Mouse (Mus musculus) CD4-positive, CD25-positive, alpha-beta regulatory T cell (primary cell): ENCODE results near the gene Rmnd5a. TPM values are rescaled to one million over a fixed set of nuclear protein-coding genes. Genes with fewer than 3 reads are reported as not detected.

Source experiments
- polyA plus RNA-seq: library from polyadenylated mRNA; unstranded; fragments of 100-300 nt; shearing (Covaris generic); gene quantifications from one replicate; pipeline ENCODE4 v1.2.1, GENCODE M21; 2017

The Rmnd5a gene
- 41.8 TPM for polyA plus RNA-seq

DNA sequence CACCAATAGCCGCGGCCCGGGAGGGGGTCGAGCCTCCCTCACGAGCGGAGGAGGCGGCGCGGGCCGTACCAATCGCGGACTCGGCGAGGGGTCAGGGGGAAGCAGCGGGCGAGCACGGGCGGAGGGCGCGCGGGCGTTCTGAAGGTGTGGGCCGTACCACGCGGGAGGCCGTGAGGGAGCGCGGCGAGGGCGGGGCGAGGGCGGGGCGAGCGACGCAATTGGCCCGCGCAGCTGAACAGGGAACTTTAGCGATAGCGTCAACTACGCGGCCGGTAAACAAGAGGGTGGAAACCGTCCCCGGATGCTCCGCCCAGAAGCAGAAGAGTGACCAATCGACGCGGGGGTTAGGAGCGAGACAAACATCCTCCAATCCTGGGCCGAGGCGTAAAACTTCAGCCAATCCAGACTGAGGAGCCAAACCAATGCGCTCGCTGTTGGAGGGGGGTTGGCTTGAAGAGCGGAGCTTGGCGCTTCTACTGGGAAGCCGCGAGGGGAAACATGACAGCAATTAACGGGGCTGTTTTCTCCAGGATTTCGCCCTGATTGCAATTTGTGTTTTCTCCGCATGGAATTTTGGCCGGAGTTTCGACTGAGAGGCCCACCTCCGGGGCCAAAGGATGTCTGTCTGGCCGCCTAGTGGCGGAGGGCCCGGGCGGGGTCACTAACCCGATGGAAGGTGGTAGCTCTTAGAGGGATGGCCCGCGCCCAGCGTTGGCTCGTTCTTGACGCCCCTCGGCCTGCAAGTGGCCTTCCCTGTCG lies at the start of gene Rmnd5a:
Gene Rmnd5a (minus strand): TSS at position 146 of the 759 bp plus-strand sequence.

DNA sequence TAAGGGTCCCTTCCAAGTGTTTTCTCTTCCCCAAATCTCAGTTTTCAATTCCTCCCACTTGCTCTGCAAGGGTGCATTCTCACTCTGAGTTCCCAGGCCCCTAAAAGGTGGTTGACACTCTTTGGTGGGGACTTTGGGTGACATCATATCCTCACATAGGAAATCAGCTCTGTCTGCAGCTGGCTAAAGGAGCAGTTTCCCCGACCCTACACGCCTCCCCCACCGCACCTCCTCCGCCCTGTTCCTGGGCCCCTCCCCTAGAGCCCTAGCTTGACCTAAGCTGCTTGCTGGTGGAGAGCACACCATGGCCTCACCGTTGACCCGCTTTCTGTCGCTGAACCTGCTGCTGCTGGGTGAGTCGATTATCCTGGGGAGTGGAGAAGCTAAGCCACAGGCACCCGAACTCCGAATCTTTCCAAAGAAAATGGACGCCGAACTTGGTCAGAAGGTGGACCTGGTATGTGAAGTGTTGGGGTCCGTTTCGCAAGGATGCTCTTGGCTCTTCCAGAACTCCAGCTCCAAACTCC lies 67.1 kb downstream of the Rmnd5a start, which contains the start of gene Cd8a:
Gene Cd8a (plus strand): TSS at position 179 of the 527 bp plus-strand sequence.

Other genes with a start within 250 kb of the Rmnd5a start
- gene Fabp1, start 240.8 kb downstream of the Rmnd5a start, polyA plus RNA-seq = not detected
- 103 TPM for gene Krcc1, start 169.0 kb downstream of the Rmnd5a start, polyA plus RNA-seq
- gene Smyd1, start 118.4 kb downstream of the Rmnd5a start, polyA plus RNA-seq = 0.25 TPM
- gene Cd8b1, start 117.8 kb downstream of the Rmnd5a start, polyA plus RNA-seq = 28.8 TPM
- gene Cd8a, start 67.2 kb downstream of the Rmnd5a start, polyA plus RNA-seq = 2.0 TPM
- 39.1 TPM for gene Rnf103, start 53.3 kb upstream of the Rmnd5a start, polyA plus RNA-seq
- 80.1 TPM for gene Chmp3, start 103.2 kb upstream of the Rmnd5a start, polyA plus RNA-seq
- 83.8 TPM for gene Kdm3a, start 192.4 kb upstream of the Rmnd5a start, polyA plus RNA-seq